Mouse (Mus musculus) lung, embryonic 14.5 days (tissue): ENCODE data around the gene Mvb12b. TPM values are rescaled to one million over a fixed set of nuclear protein-coding genes. Genes with fewer than 3 reads are reported as not detected.
"Not testable (repeated sequence)": the region's sequence is repeated elsewhere in the genome, so short reads cannot be mapped to it uniquely, and the experiment has no call there.

Experiments
- ATAC-seq: fragments of 200-750 bp; cut with Nextera tagmentation; 2 replicates; pipeline ENCODE4 v1.8.0; 2017; ENCODE audit warnings: mild to moderate bottlenecking, moderate TSS enrichment, moderate library complexity; ENCODE audit not compliant: insufficient read depth
- DNase-seq: peaks from one replicate; pipeline ENCODE4 v3.0.0-alpha.2; 2015
- H3K27ac ChIP-seq: fragments of 300-500 bp; sonication (generic); 2 replicates; pipeline ENCODE4 v1.5.1; 2014; ENCODE audit warnings: low read depth, mild to moderate bottlenecking, moderate library complexity
- H3K27me3 ChIP-seq: fragments of 300-500 bp; sonication (generic); 2 replicates; pipeline ENCODE4 v1.6.1; 2014; ENCODE audit warnings: low read length, control low read depth; ENCODE audit not compliant: insufficient read depth
- H3K36me3 ChIP-seq: fragments of 300-500 bp; sonication (generic); 2 replicates; pipeline ENCODE4 v1.6.1; 2014; ENCODE audit warnings: control low read depth; ENCODE audit not compliant: insufficient read depth
- H3K4me1 ChIP-seq: fragments of 300-500 bp; sonication (generic); 2 replicates; pipeline ENCODE4 v1.6.1; 2014; ENCODE audit warnings: antibody characterized with exemption, control low read depth; ENCODE audit not compliant: insufficient read depth
- H3K4me2 ChIP-seq: fragments of 300-500 bp; sonication (generic); 2 replicates; pipeline ENCODE4 v1.6.1; 2014; ENCODE audit warnings: mild to moderate bottlenecking
- H3K4me3 ChIP-seq: fragments of 300-500 bp; sonication (generic); 2 replicates; pipeline ENCODE4 v1.5.1; 2014; ENCODE audit warnings: low read depth, low read length
- H3K9ac ChIP-seq: fragments of 300-500 bp; sonication (generic); 2 replicates; pipeline ENCODE4 v1.6.1; 2014
- H3K9me3 ChIP-seq: fragments of 300-500 bp; sonication (generic); 2 replicates; pipeline ENCODE4 v1.6.1; 2016; ENCODE audit warnings: low read depth, low read length, control low read depth
- CTCF ChIP-seq: IDR thresholded peaks from 2 replicates; pipeline ENCODE4 v1.5.1; 2016; ENCODE audit warnings: antibody characterized with exemption, low read depth
- WGBS: fragments of 180-500 bp; shearing (Covaris S2); extraction: QIAGEN DNeasy Blood & Tissue Kit; methylation state at CpG from one replicate; pipeline ENCODE4 v1.1.7; 2014; 5-methylcytosine and 5-hydroxymethylcytosine counted together
- polyA plus RNA-seq: library from polyadenylated mRNA; unstranded; fragments of >200 nt; fragmentation: Nextera tagmentation; extraction: Ambion mirVana; gene quantifications from 2 replicates; pipeline ENCODE4 v1.2.1, GENCODE M21; 2014

The Mvb12b gene
- polyA plus RNA-seq, 1 experiment from 2014 or later = 20.7 TPM

- H3K36me3 ChIP-seq = no peaks in the 10 kb centered on the region
- H3K4me1 ChIP-seq = peaks cover 8% of the 10 kb centered on the region; the same call in 1 of the 2 replicates
- H3K27me3 ChIP-seq = no peaks in the 10 kb centered on the region
- H3K4me2 ChIP-seq = peak overlapping the region; percentile 40
- no peak overlapping the region for H3K4me3 ChIP-seq
- H3K27ac ChIP-seq = peak overlapping the region; percentile 73
- peak; percentile 6; the same call in 1 of the 2 replicates for TF ChIP-seq CTCF
- H3K9ac ChIP-seq = no peak overlapping the region
- no peaks in the 10 kb centered on the region for H3K9me3 ChIP-seq
- peak; percentile 88 for ATAC-seq
- 19% methylated on average over 22 of the region's 22 CpGs for WGBS
- DNase-seq = peak; percentile 88
These were observed 32.3 kb upstream of the Mvb12b start for GRCm38 (mm10) chr2:33919934-33920615.

GRCm38 (mm10) chr2:33918824-33919223, 31.1 kb upstream of the Mvb12b start:
- TF ChIP-seq CTCF = no peak
- no peak overlapping the region for H3K27ac ChIP-seq

GRCm38 (mm10) chr2:33918318-33918717, 30.6 kb upstream of the Mvb12b start:
- WGBS = 68% methylated on average over 6 of the region's 6 CpGs
- no peaks in the 10 kb centered on the region for H3K36me3 ChIP-seq
- H3K4me3 ChIP-seq = no peak overlapping the region
- H3K9me3 ChIP-seq = no peaks in the 10 kb centered on the region
- H3K4me2 ChIP-seq = no peak overlapping the region
- TF ChIP-seq CTCF = peak; percentile 74
- DNase-seq = peak; percentile 79
- peaks cover 12% of the 10 kb centered on the region; the same call in 1 of the 2 replicates for H3K4me1 ChIP-seq
- no peak for ATAC-seq
- H3K27me3 ChIP-seq = no peaks in the 10 kb centered on the region
- H3K9ac ChIP-seq = no peak overlapping the region
- H3K27ac ChIP-seq = no peak overlapping the region

More at GRCm38 (mm10) chr2:33918824-33919223, 31.1 kb upstream of the Mvb12b start:
- no peak for DNase-seq
- H3K4me2 ChIP-seq = no peak overlapping the region
- ATAC-seq = no peak
- H3K9me3 ChIP-seq = no peaks in the 10 kb centered on the region
- H3K27me3 ChIP-seq = no peaks in the 10 kb centered on the region
- WGBS = 85% methylated on average over 3 of the region's 3 CpGs
- no peak overlapping the region for H3K9ac ChIP-seq
- peaks cover 12% of the 10 kb centered on the region; the same call in 1 of the 2 replicates for H3K4me1 ChIP-seq
- no peaks in the 10 kb centered on the region for H3K36me3 ChIP-seq
- no peak overlapping the region for H3K4me3 ChIP-seq

- H3K27me3 ChIP-seq = no peaks in the 10 kb centered on the region
- ATAC-seq (no peak), DNase-seq (peak; percentile 50)
- whole genome bisulfite sequencing = 68% methylated on average over 11 of the region's 11 CpGs
- no peak overlapping the region for H3K4me2 ChIP-seq
- peaks cover 10% of the 10 kb centered on the region; the same call in 1 of the 2 replicates for H3K4me1 ChIP-seq
- no peaks in the 10 kb centered on the region for H3K36me3 ChIP-seq
- H3K9me3 ChIP-seq = no peaks in the 10 kb centered on the region
- H3K4me3 ChIP-seq = no peak overlapping the region
- H3K9ac ChIP-seq = no peak overlapping the region
- no peak for TF ChIP-seq CTCF
- H3K27ac ChIP-seq = peak overlapping the region; percentile 75
These were observed 28.9 kb upstream of the Mvb12b start for GRCm38 (mm10) chr2:33916603-33917002.

GRCm38 (mm10) chr2:33914998-33915397, 27.3 kb upstream of the Mvb12b start:
- no peak overlapping the region for H3K4me2 ChIP-seq
- H3K27me3 ChIP-seq = no peaks in the 10 kb centered on the region
- no peak overlapping the region for H3K27ac ChIP-seq
- 46% methylated on average over 8 of the region's 8 CpGs for WGBS
- no peak for TF ChIP-seq CTCF
- H3K4me3 ChIP-seq = no peak overlapping the region
- DNase-seq (no peak), ATAC-seq (no peak)
- H3K4me1 ChIP-seq = peaks cover 4% of the 10 kb centered on the region; the same call in 1 of the 2 replicates
- no peaks in the 10 kb centered on the region for H3K9me3 ChIP-seq
- no peaks in the 10 kb centered on the region for H3K36me3 ChIP-seq
- no peak overlapping the region for H3K9ac ChIP-seq

- 48% methylated on average over 3 of the region's 3 CpGs for WGBS
These were observed 26.6 kb upstream of the Mvb12b start for GRCm38 (mm10) chr2:33914334-33914733.

GRCm38 (mm10) chr2:33913598-33913997, 25.9 kb upstream of the Mvb12b start:
- not testable (repeated sequence) for H3K4me2 ChIP-seq, H3K36me3 ChIP-seq, H3K27ac ChIP-seq, H3K4me1 ChIP-seq, H3K9ac ChIP-seq, DNase-seq, H3K9me3 ChIP-seq, H3K4me3 ChIP-seq, ATAC-seq, H3K27me3 ChIP-seq
- 65% methylated on average over 1 of the region's 1 CpGs for WGBS

More at GRCm38 (mm10) chr2:33914334-33914733, 26.6 kb upstream of the Mvb12b start:
- H3K4me1 ChIP-seq = peaks cover 4% of the 10 kb centered on the region; the same call in 1 of the 2 replicates
- no peak overlapping the region for H3K27ac ChIP-seq
- H3K9me3 ChIP-seq = no peaks in the 10 kb centered on the region
- H3K36me3 ChIP-seq = no peaks in the 10 kb centered on the region
- ATAC-seq (no peak), DNase-seq (no peak)
- H3K27me3 ChIP-seq = no peaks in the 10 kb centered on the region
- H3K4me3 ChIP-seq = no peak overlapping the region
- TF ChIP-seq CTCF = no peak
- H3K4me2 ChIP-seq = no peak overlapping the region
- no peak overlapping the region for H3K9ac ChIP-seq
